Mouse (Mus musculus): ENCODE measurements around the gene Ptbp3.

DNA sequence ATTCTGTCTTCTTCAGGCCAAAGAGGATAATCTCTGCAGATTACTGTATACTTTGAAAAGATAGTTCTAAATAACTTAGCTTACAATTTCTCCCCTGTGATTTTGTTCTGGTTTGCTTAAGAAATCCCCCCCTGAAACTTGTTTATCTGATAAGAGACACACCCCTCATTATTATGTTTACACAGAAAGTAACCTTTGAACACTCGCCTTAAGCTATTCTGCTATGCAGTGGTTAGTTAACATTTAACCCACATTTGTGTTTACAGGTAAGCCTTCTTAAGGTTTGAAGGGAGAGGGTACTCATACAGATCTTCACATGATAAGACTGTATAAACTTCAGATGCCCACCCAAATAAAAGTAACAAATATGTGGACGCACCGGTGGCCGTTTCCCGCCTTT lies 3.7 kb upstream of the Ptbp3 start:
- no peak for TF ChIP-seq CTCF (IDR thresholded peaks at IDR 0.05; ENCODE audit: control insufficient read depth, insufficient read depth, insufficient read length)
- no peak for TF ChIP-seq MAX (IDR thresholded peaks at IDR 0.05)
- no peak for TF ChIP-seq MYOG (IDR thresholded peaks at IDR 0.05; ENCODE audit: control insufficient read depth, extremely low read depth, insufficient read length)
